Mouse (Mus musculus): ENCODE data around the gene Reg3b. TPM values are rescaled to one million over a fixed set of nuclear protein-coding genes. Genes with fewer than 3 reads are reported as not detected.
"Not testable (repeated sequence)": the region's sequence is repeated elsewhere in the genome, so short reads cannot be mapped to it uniquely, and the experiment has no call there.

Gene Reg3b
- polyA plus RNA-seq (2015; fragmentation: Nextera tagmentation; extraction: Ambion mirVana): not detected in 2 replicates

DNA sequence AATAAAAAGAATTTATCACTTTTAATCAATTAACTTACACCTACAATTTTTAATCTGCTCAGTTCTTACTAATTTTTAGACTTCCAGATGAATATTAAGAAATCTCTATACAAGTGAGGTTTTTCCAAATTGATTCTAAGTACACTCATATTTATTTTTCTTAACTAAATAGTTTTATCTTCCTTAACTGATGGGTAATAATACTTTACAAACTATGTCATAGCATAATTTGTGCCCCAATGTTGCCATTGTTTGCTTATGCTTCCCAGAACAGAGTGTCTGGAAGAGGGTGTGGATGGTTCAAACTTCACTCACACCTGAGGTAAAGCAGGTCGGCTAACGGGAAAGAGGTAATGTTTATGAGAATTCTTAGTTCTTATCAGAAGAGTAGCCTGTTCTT, at the start of gene Reg3b:
Reg3b (plus strand) TSS at position 301 of the 400 bp plus-strand sequence.
- H3K27me3 ChIP-seq: no peaks in the 10 kb centered on the region
- H3K9ac ChIP-seq: no peak within 1 kb of the TSS
- 76% methylated on average over 2 of the region's 2 CpGs for WGBS
- no peak within 1 kb of the TSS for H3K4me3 ChIP-seq
- no peak for ATAC-seq (replicated peaks; ENCODE audit: insufficient number of reproducible peaks, insufficient read depth, low FRiP score, low read depth)
- H3K9me3 ChIP-seq (replicated peaks): no peaks in the 10 kb centered on the region
- H3K27ac ChIP-seq: no peak within 1 kb of the TSS
- no peaks in the 10 kb centered on the region for H3K36me3 ChIP-seq
- no peaks in the 10 kb centered on the region for H3K4me1 ChIP-seq (replicated peaks)
- no peak within 1 kb of the TSS for H3K4me2 ChIP-seq

- Histone ChIP-seq H3K9ac (no peak overlapping the region), H3K27me3 (no peaks in the 10 kb centered on the region), H3K36me3 (no peaks in the 10 kb centered on the region), H3K27ac (no peak overlapping the region), H3K9me3 (replicated peaks) (no peaks in the 10 kb centered on the region), H3K4me1 (replicated peaks) (no peaks in the 10 kb centered on the region), H3K4me2 (no peak overlapping the region), H3K4me3 (no peak overlapping the region)
- no peak for ATAC-seq (replicated peaks; ENCODE audit: insufficient number of reproducible peaks, insufficient read depth, low FRiP score, low read depth)
Measured at GRCm38 (mm10) chr6:78327798-78328197, 42.7 kb upstream of the Reg3b start.

GRCm38 (mm10) chr6:78329166-78329565, 41.3 kb upstream of the Reg3b start:
- no peaks in the 10 kb centered on the region for H3K9me3 ChIP-seq (replicated peaks)
- H3K9ac ChIP-seq: no peak overlapping the region
- H3K27me3 ChIP-seq: no peaks in the 10 kb centered on the region
- no peaks in the 10 kb centered on the region for H3K4me1 ChIP-seq (replicated peaks)
- H3K4me3 ChIP-seq: no peak overlapping the region
- no peak overlapping the region for H3K4me2 ChIP-seq
- ATAC-seq (replicated peaks; ENCODE audit: insufficient number of reproducible peaks, insufficient read depth, low FRiP score, low read depth): no peak
- H3K27ac ChIP-seq: no peak overlapping the region
- no peaks in the 10 kb centered on the region for H3K36me3 ChIP-seq
- 57% methylated on average over 2 of the region's 2 CpGs for WGBS

DNA sequence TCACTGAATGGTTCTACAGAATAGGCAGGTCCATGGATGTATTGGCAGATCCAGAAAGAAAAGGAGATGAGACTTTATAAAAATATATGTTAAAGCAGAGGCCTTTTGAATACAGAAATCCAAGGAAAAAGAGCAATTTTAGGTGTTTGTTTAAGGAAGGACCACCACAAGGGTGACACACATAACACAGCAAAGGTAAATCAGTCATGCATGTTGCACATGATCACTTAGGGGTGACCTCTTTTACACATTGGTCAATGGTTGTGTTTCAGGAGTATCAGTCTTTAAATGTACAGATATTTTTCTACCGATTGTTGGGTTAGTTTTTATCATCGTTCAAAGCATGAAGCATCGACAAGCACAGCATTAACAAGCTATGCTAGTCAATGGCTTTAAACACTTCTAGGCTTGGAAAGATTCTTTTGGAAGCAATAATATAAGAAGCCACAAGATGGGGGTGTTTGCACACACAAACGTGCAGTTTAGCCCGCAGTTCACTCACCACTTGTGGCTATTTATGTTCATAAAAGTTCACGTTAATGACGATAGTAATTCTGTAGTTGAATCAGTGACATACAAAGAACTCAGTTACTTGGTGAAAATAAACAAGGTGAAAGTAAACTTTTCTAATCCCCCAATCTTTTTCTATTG, 38.4 kb upstream of the Reg3b start:
- Histone ChIP-seq H3K36me3 (no peaks in the 10 kb centered on the region), H3K27me3 (no peaks in the 10 kb centered on the region), H3K27ac (no peak overlapping the region), H3K9me3 (replicated peaks) (no peaks in the 10 kb centered on the region), H3K4me2 (no peak overlapping the region), H3K4me3 (no peak overlapping the region), H3K4me1 (replicated peaks) (no peaks in the 10 kb centered on the region), H3K9ac (no peak overlapping the region)
- WGBS: 20% methylated on average over 7 of the region's 7 CpGs
- ATAC-seq (replicated peaks; ENCODE audit: insufficient number of reproducible peaks, insufficient read depth, low FRiP score, low read depth): no peak

GRCm38 (mm10) chr6:78340296-78340695, 30.2 kb upstream of the Reg3b start:
- Histone ChIP-seq H3K4me3 (no peak overlapping the region), H3K27me3 (no peaks in the 10 kb centered on the region), H3K27ac (no peak overlapping the region), H3K4me2 (no peak overlapping the region), H3K4me1 (replicated peaks) (no peaks in the 10 kb centered on the region), H3K36me3 (no peaks in the 10 kb centered on the region), H3K9me3 (replicated peaks) (no peaks in the 10 kb centered on the region), H3K9ac (no peak overlapping the region)
- no peak for ATAC-seq (replicated peaks; ENCODE audit: insufficient number of reproducible peaks, insufficient read depth, low FRiP score, low read depth)

DNA sequence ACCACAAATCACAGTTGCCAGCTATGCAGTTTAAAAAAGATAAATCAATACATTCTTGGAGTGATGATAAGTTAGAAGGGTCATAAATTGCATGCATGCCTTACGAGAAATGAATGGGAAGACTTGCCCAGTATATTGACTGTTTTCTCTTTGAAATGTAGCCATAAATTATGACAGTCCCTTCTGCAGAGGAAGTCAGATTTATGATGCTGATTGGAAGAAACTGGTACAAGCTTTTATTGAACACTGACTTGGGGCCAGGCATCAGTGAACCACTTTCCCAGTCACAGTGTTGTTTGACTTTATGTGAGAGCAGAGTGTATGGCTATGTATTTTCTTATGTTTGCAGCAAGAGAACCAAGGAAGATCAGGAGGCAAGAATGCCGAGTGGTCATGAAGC, 28.8 kb upstream of the Reg3b start:
- H3K4me2 ChIP-seq: no peak overlapping the region

GRCm38 (mm10) chr6:78361971-78362563, 8.4 kb upstream of the Reg3b start:
- 43% methylated on average over 2 of the region's 2 CpGs for WGBS
- no peak for ATAC-seq (replicated peaks; ENCODE audit: insufficient number of reproducible peaks, insufficient read depth, low FRiP score, low read depth)
- no peak overlapping the region for H3K4me3 ChIP-seq

More for the DNA sequence above, 28.8 kb upstream of the Reg3b start:
- no peak overlapping the region for H3K4me3 ChIP-seq
- no peak overlapping the region for H3K27ac ChIP-seq
- no peaks in the 10 kb centered on the region for H3K9me3 ChIP-seq (replicated peaks)
- no peaks in the 10 kb centered on the region for H3K27me3 ChIP-seq
- no peak for ATAC-seq (replicated peaks; ENCODE audit: insufficient number of reproducible peaks, insufficient read depth, low FRiP score, low read depth)
- no peak overlapping the region for H3K9ac ChIP-seq
- no peaks in the 10 kb centered on the region for H3K36me3 ChIP-seq
- WGBS: 67% methylated on average over 2 of the region's 2 CpGs
- H3K4me1 ChIP-seq (replicated peaks): no peaks in the 10 kb centered on the region

GRCm38 (mm10) chr6:78378765-78379164, 8.3 kb downstream of the Reg3b start, which contains the start of gene Reg3d:
TSS of gene Reg3d (minus strand) at chr6:78378865.
- Histone ChIP-seq H3K27me3 (no peaks in the 10 kb centered on the region), H3K9ac (no peak within 1 kb of the TSS), H3K9me3 (replicated peaks) (no peaks in the 10 kb centered on the region), H3K4me2 (no peak within 1 kb of the TSS), H3K4me3 (no peak within 1 kb of the TSS), H3K27ac (no peak within 1 kb of the TSS), H3K4me1 (replicated peaks) (no peaks in the 10 kb centered on the region), H3K36me3 (no peaks in the 10 kb centered on the region)
- whole genome bisulfite sequencing: 57% methylated on average over 2 of the region's 2 CpGs
- ATAC-seq (replicated peaks; ENCODE audit: insufficient number of reproducible peaks, insufficient read depth, low FRiP score, low read depth): no peak

More at GRCm38 (mm10) chr6:78361971-78362563, 8.4 kb upstream of the Reg3b start:
- Histone ChIP-seq H3K4me1 (replicated peaks) (no peaks in the 10 kb centered on the region), H3K9ac (no peak overlapping the region), H3K36me3 (no peaks in the 10 kb centered on the region), H3K4me2 (no peak overlapping the region), H3K27ac (no peak overlapping the region), H3K27me3 (no peaks in the 10 kb centered on the region), H3K9me3 (replicated peaks) (no peaks in the 10 kb centered on the region)

DNA sequence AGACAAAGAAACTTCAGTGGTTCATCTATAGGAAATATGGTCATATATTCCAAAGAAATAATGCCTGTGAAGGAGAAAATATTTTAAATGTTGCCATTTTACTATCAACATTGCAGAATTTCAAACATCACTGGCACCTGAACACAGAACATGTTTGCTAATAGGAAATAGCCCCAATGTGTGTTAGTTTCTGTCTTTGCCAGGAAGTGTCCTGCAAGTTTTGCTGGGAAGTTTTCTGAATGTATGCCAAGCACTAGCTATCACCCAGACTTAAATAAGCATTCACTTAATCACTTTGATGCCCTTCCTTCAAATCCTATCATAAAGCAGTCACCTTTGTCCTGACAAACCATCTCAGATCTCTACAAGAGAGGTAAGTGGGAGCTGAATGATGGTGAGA, 10.0 kb downstream of the Reg3b start, which contains the start of gene Reg3a:
Reg3a (plus strand) TSS at position 301 of the 400 bp plus-strand sequence.
- Histone ChIP-seq H3K4me3 (no peak within 1 kb of the TSS), H3K36me3 (no peaks in the 10 kb centered on the region), H3K27me3 (no peaks in the 10 kb centered on the region), H3K4me2 (no peak within 1 kb of the TSS), H3K27ac (no peak within 1 kb of the TSS), H3K4me1 (replicated peaks) (no peaks in the 10 kb centered on the region), H3K9ac (no peak within 1 kb of the TSS), H3K9me3 (replicated peaks) (no peaks in the 10 kb centered on the region)
- no peak for ATAC-seq (replicated peaks; ENCODE audit: insufficient number of reproducible peaks, insufficient read depth, low FRiP score, low read depth)

GRCm38 (mm10) chr6:78385609-78386008, 15.2 kb downstream of the Reg3b start:
- 74% methylated on average over 3 of the region's 3 CpGs for WGBS
- Histone ChIP-seq H3K9ac (no peak overlapping the region), H3K4me3 (no peak overlapping the region), H3K9me3 (replicated peaks) (no peaks in the 10 kb centered on the region), H3K4me1 (replicated peaks) (no peaks in the 10 kb centered on the region), H3K4me2 (no peak overlapping the region), H3K36me3 (no peaks in the 10 kb centered on the region), H3K27me3 (no peaks in the 10 kb centered on the region), H3K27ac (no peak overlapping the region)
- no peak for ATAC-seq (replicated peaks; ENCODE audit: insufficient number of reproducible peaks, insufficient read depth, low FRiP score, low read depth)

- not testable (repeated sequence) for H3K27me3 ChIP-seq; H3K4me3 ChIP-seq; H3K36me3 ChIP-seq; H3K9ac ChIP-seq; ATAC-seq (replicated peaks; ENCODE audit: insufficient number of reproducible peaks, insufficient read depth, low FRiP score, low read depth); H3K4me2 ChIP-seq; H3K27ac ChIP-seq; H3K9me3 ChIP-seq (replicated peaks); H3K4me1 ChIP-seq (replicated peaks)
- 85% methylated on average over 4 of the region's 17 CpGs for WGBS
Measured at GRCm38 (mm10) chr6:78395323-78395722, 24.9 kb downstream of the Reg3b start, which contains the start of gene Reg2. TSS of gene Reg2 (plus strand) at chr6:78395623.

GRCm38 (mm10) chr6:78422411-78422810, 52.0 kb downstream of the Reg3b start, which contains the start of gene Reg1:
TSS of gene Reg1 (plus strand) at chr6:78422711.
- H3K4me1 ChIP-seq (replicated peaks); H3K9ac ChIP-seq; ATAC-seq (replicated peaks; ENCODE audit: insufficient number of reproducible peaks, insufficient read depth, low FRiP score, low read depth): not testable (repeated sequence)

More at GRCm38 (mm10) chr6:78422411-78422810, 52.0 kb downstream of the Reg3b start, which contains the start of gene Reg1:
- not testable (repeated sequence) for H3K9me3 ChIP-seq (replicated peaks); H3K4me2 ChIP-seq; H3K4me3 ChIP-seq; H3K36me3 ChIP-seq; H3K27me3 ChIP-seq; H3K27ac ChIP-seq
